Mouse (Mus musculus): ENCODE data around the gene Tmed10.

Gene Tmed10

GRCm38 (mm10) chr12:85374561-85375272, at the start of gene Tmed10:
TSS of gene Tmed10 (minus strand) at chr12:85374847.
- DNase-seq (ENCODE audit: low read depth, low spot score): peak; percentile 87

- no peak for DNase-seq (ENCODE audit: low read depth, low spot score)
Measured at GRCm38 (mm10) chr12:85423236-85423635, 48.6 kb upstream of the Tmed10 start.

- DNase-seq (ENCODE audit: low read depth, low spot score): no peak
Measured at GRCm38 (mm10) chr12:85422536-85422935, 47.9 kb upstream of the Tmed10 start.

- DNase-seq (ENCODE audit: low read depth, low spot score): no peak
Measured at GRCm38 (mm10) chr12:85420945-85421344, 46.3 kb upstream of the Tmed10 start.

DNA sequence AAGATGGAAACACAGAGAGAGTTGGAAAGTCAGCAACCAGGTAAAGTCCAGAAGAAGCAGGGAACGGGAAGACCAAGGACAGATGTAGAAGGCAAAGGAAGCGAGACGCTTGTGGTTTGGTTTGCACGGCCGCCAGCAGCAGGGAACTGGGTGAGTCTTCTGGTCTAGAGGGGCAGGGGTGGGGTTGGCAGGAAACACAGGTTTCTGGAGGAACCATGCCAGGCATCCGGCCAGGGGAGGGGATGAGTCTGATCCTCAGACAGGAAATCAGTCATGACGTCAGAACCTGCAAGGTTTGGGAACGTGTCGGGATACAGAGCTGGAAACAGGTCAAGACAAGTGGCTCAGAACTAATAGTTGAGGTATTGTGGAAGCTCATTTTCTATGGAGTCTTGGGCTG, 43.2 kb upstream of the Tmed10 start:
- no peak for DNase-seq (ENCODE audit: low read depth, low spot score)

DNA sequence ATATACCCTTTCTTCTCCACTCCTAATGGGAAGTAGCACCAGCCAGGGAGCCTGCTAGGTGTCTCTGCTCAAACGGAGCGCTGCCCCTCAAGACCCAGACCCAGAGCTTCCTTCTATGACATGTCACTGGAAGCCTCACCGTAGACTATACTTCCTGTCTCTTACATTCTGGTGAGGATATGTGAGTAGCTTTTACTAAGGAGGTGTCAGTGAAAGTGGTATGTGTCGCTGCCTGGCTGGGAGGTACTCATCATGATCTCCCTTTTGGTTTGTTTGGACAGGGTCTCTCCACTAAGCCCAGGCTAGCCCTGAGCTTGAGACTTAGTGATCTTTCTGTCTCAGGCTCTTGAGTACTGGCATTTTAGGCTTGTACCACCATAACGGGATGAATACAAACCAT, 41.7 kb upstream of the Tmed10 start:
- DNase-seq (ENCODE audit: low read depth, low spot score): no peak

DNA sequence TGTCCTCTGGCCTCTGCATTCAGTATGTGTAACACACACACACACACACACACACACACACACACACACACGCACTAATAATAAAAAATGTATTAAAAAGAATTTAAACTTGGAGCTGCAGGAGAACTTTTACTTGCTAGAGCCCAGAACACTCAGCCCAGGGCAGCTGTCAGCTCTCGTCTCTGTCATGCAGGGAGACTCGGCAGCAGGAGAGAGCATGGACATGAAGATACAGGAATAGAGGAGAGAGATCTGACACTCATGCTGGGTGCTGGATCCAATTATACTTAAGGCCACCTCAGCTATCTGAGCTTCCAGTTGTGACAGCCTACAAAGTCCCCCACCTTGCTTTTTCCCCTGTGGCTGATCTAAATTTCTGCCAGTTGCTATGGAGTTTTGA, 41.2 kb upstream of the Tmed10 start:
- no peak for DNase-seq (ENCODE audit: low read depth, low spot score)

GRCm38 (mm10) chr12:85411136-85411535, 36.5 kb upstream of the Tmed10 start:
- DNase-seq (ENCODE audit: low read depth, low spot score): no peak

DNA sequence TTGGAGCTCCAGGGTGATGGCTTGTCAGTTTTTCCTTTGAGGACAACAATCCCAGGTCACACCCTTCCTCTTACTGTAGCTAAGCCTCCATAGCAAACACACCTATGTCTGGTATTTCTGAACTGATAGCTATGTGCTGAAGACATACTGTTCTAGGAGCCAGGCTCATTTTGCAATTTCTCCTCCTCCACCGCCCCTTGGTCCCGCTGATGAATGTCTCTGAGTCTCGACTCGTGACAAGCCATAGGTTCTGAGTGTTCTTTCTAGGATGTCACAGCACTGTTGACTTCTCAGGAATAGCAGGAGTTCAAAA, 23.3 kb upstream of the Tmed10 start:
- DNase-seq (ENCODE audit: low read depth, low spot score): no peak

DNA sequence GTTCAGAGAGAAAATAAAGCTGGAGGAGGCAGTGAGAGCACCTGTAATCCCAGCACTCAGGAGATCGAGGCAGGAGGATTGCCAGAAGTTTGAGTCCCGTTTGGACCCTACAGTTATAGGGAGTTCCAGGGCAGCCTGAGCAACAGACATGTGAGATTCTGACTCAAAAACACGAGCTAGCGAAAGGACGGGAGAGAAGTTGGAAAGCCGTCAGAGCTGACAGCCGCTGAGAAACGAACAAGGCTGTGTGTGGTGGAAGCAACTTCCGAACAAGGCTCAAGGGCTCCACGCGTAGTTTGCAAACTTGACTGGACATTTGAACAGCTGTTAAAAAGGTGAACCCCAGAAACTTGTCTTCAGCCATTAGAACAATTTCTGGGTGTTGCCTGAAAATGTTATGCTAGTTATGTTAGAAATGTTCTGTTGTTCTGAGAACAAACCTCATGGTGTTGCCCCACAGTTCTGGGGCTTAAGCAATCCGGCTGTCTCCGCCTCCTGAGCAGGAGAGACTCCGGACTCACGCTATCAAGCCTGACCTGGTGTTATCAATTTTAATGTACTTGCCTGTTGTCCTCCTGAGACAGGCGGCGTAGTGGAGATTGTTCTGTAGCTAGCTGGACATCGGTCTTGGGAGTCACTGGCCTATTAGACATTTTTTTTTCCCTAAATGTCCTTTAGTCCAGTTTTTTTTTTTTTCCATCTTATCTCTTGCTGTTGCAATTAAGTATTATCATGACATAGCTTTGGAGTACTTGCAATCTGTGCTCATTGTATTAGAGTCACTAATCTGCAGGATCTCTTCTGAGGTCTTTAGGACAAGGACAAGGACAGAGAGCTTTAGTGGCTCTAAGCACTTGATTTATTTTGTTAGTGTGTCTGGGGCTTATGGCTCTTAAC, 22.7 kb upstream of the Tmed10 start:
- DNase-seq (ENCODE audit: low read depth, low spot score): no peak

- DNase-seq (ENCODE audit: low read depth, low spot score): no peak
Measured at GRCm38 (mm10) chr12:85393981-85394380, 19.3 kb upstream of the Tmed10 start.

DNA sequence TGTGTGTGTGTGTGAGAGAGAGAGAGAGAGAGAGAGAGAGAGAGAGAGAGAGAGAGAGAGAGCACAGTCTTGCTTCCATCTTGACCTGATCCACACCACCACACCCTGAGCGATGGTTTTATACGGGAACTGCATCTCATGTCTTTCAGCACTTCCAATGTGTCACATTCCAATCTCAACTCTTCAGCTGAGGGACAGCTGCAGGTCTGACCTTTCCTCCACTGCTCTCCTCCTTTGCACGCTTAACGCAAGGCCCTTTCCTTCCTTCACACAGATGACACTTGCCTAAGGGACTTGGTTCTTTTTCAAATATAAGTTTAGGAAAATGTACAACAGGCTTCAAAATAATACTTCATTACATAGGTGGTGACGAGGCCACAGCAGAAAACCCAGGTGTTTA, 18.9 kb upstream of the Tmed10 start:
- no peak for DNase-seq (ENCODE audit: low read depth, low spot score)

- DNase-seq (ENCODE audit: low read depth, low spot score): no peak
Measured at GRCm38 (mm10) chr12:85391148-85391547, 16.5 kb upstream of the Tmed10 start.

GRCm38 (mm10) chr12:85389204-85390185, 14.8 kb upstream of the Tmed10 start:
- DNase-seq (ENCODE audit: low read depth, low spot score): no peak

DNA sequence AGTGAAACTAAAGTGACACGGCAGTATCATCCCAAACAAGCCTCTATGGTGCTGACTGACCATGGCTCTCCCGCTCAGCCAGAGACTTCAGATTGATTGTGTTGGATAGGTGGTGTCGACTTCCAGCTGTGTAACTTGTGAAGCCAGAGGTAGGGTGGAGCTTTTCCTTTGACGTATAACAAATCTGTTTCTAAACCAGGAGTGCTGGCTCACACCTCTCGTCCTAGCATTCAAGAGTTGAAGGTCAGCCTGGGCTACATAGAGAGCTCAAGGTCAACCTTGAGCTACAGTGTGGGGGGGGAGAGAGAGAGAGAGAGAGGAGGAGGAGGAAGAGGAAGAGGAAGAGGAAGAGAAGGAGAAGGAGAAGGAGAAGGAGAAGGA, 11.3 kb upstream of the Tmed10 start:
- DNase-seq (ENCODE audit: low read depth, low spot score): no peak

DNA sequence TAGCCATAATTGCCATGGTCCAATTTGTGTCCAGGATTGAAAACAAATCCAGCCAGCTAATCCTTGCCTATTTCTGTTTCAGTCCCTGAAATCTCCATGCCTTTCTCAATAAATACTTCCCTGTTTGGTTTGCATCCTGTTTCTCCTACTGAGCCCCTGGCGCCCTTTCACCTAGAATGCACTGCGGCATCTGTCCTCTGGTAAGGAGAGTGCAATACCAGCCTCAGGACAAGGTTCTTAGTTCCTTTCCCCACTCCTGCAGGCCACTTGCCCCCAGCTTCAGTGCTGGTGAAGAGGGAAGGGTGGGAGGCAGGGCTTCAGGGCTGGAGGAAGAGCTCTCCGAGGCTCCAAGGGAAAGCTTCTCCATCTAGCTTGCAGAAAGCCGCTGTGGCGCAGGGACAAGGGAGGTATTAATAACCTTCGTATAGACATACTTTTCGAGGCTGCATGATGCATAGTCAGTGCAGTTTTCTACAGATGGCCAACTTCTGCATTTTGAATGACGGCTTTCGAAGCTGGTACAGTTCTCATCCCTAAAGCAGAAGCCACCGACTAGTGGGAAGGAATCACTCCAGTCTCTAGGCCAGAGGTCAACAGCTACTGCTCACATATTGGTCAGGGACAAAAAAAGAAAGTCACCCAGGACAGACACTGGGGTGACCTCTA, 10.8 kb upstream of the Tmed10 start:
- DNase-seq (ENCODE audit: low read depth, low spot score): no peak

GRCm38 (mm10) chr12:85382761-85383680, 8.4 kb upstream of the Tmed10 start:
- DNase-seq (ENCODE audit: low read depth, low spot score): no peak

- DNase-seq (ENCODE audit: low read depth, low spot score): no peak
Measured at GRCm38 (mm10) chr12:85381570-85381969, 6.9 kb upstream of the Tmed10 start.

- no peak for DNase-seq (ENCODE audit: low read depth, low spot score)
Measured at GRCm38 (mm10) chr12:85380942-85381341, 6.3 kb upstream of the Tmed10 start.

DNA sequence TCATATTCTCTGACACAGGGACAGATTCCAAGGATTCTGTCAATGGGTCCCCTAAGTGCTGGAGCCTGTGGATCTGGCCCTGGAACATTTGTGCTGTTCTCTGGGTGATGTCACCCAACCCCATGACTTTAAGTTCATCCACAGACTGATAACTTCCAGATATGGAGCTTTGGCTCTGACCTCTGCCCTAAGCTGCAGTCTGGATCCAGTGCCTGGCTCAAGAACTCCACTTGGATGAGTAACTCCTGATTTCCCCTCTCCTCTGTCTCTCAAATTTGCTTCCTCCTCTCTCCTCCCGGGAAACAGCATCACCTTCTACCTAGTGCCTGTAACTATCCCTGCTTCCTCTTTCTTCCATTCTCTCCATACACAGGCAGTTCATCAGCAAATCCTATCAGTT, 5.7 kb upstream of the Tmed10 start:
- DNase-seq (ENCODE audit: low read depth, low spot score): no peak

Data from embryo, embryonic 11.5 days (tissue).